Comparison of ENCODE assay signal across 21 mouse cellular contexts in the genomic region with DNA sequence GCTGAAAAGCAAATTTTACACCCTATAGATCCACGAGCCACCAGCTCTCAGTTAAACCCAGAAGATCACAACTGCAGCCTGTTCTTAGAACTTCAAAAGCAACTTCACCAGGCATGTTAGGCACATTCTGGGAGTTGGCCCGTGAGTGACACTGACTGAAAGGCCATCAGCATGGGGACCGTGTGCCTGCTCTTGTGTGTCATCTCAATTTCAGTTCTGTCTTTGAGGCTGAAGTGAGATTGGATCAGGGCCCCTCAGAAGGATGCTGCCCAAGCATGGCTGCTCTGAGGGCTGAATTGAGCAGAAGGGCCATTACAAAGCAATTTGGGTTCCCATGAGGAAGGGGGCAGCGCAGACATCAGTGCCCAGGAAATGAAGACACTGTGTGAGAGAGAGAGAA. TPM values are rescaled to one million over a fixed set of nuclear protein-coding genes. Genes with fewer than 3 reads are reported as not detected.
DNase-seq lines count a peak whose midpoint lies in the region.
"Had no signal": no experiment of that assay in that cellular context is flagged by ENCODE, and none has a peak within 500 bp of the region (broad histone marks: within the 10 kb centered on the region; RNA-seq: fewer than 3 reads in every experiment).

No protein-coding gene starts in this region.

- peak; percentile 74 for DNase-seq in heart, adult 11 months
- DNase-seq in heart, postnatal 36 days, result no peak
- DNase-seq in spleen, postnatal 36 days (ENCODE audit: low spot score in 2 of 2), result peak; percentile 10 to 19
- no peak for DNase-seq in spleen, adult 18-20 months
- peak; percentile 53 for DNase-seq in splenic B cell, adult 2 months (ENCODE audit: low read depth, low spot score)
- DNase-seq in adrenal gland, postnatal 36 days, result no peak
- DNase-seq: adrenal gland, adult 8-10 months; adrenal gland, postnatal 14 days; cerebellum, adult 11 months; cerebellum, adult 18-20 months; cerebellum, adult 8-10 months; cerebellum, adult 9-11 months; cerebellum, postnatal 14 days; cerebellum, postnatal 36 days; embryo, embryonic 11 days had no signal

- intact Hi-C loops in heart, postnatal 36 days (cut with DNase I), result no loop called here

- no peaks in the 10 kb centered on the region for H3K27me3 ChIP-seq in splenic B cell, adult 2 months (ENCODE audit: control insufficient read depth, insufficient read depth, low read length, poor library complexity, severe bottlenecking)
- H3K27me3 ChIP-seq: embryonic facial prominence, embryonic 13.5 days; embryonic facial prominence, embryonic 15.5 days; forebrain, embryonic 12.5 days had no signal

- no peaks in the 10 kb centered on the region for H3K36me3 ChIP-seq in splenic B cell, adult 2 months (ENCODE audit: control insufficient read depth, insufficient read depth, low read length, poor library complexity, severe bottlenecking)
- H3K36me3 ChIP-seq: embryonic facial prominence, embryonic 13.5 days; embryonic facial prominence, embryonic 15.5 days; forebrain, embryonic 10.5 days; forebrain, embryonic 12.5 days; G1E had no signal

RNA-seq across cellular contexts. Expression of gene Cd83, which starts 37.7 kb away (rescaled TPM):
- total RNA-seq in heart, postnatal 36 days (2021), result 1 to 10 TPM; 4.1 to 4.5 TPM
- 1 to 10 TPM; 3.2 to 4.0 TPM for total RNA-seq in adrenal gland, postnatal 36 days (2021)
- total RNA-seq: common myeloid progenitor, adult 5-6 weeks had no signal

Comparison
In these comparisons a context has a peak if more than half of its experiments do, and no peak if none do; other contexts are left out.
1. DNase-seq: peak in heart, adult 11 months (single experiment), spleen, postnatal 36 days (2 of 2) and splenic B cell, adult 2 months (single experiment); none in heart, postnatal 36 days (0 of 2), spleen, adult 18-20 months (0 of 2) and adrenal gland, postnatal 36 days (0 of 2).